Mouse (Mus musculus): Measurements from ENCODE around the gene Zfp626.
"Not testable (repeated sequence)": the region's sequence is repeated elsewhere in the genome, so short reads cannot be mapped to it uniquely, and the experiment has no call there.

Zfp626 gene

GRCm38 (mm10) chr7:27860396-27861235 lies 53.6 kb downstream of the Zfp626 start:
- peak; percentile 15 to 31 for DNase-seq

- DNase-seq: not testable (repeated sequence)
These were observed 55.6 kb downstream of the Zfp626 start for GRCm38 (mm10) chr7:27862578-27862977.

Data from cerebellum, postnatal 36 days (tissue).